Mouse (Mus musculus): ENCODE measurements around the gene Tmem269. TPM values are rescaled to one million over a fixed set of nuclear protein-coding genes. Genes with fewer than 3 reads are reported as not detected.

Gene Tmem269
- polyA plus RNA-seq, 1 experiment from 2014 or later: not detected

Other genes with a start within 250 kb of the Tmem269 start
- gene Slc2a1, start 109.5 kb downstream of the Tmem269 start, polyA plus RNA-seq (2014; fragmentation: Nextera tagmentation; extraction: Ambion mirVana): 111 and 140 TPM in 2 replicates
- 6.9 and 8.2 TPM in 2 replicates for gene Zfp691, start 44.0 kb downstream of the Tmem269 start, polyA plus RNA-seq (2014; fragmentation: Nextera tagmentation; extraction: Ambion mirVana)
- gene Ermap, start 28.2 kb downstream of the Tmem269 start, polyA plus RNA-seq (2014; fragmentation: Nextera tagmentation; extraction: Ambion mirVana): 7.0 and 8.7 TPM in 2 replicates
- 174 and 184 TPM in 2 replicates for gene Svbp, start 22.9 kb downstream of the Tmem269 start, polyA plus RNA-seq (2014; fragmentation: Nextera tagmentation; extraction: Ambion mirVana)
- 35.1 and 39.9 TPM in 2 replicates for gene AU022252, start 14.5 kb upstream of the Tmem269 start, polyA plus RNA-seq (2014; fragmentation: Nextera tagmentation; extraction: Ambion mirVana)
- gene P3h1, start 14.7 kb upstream of the Tmem269 start, polyA plus RNA-seq (2014; fragmentation: Nextera tagmentation; extraction: Ambion mirVana): 20.0 and 22.8 TPM in 2 replicates
- not detected in 2 replicates for gene Cldn19, start 37.2 kb upstream of the Tmem269 start, polyA plus RNA-seq (2014; fragmentation: Nextera tagmentation; extraction: Ambion mirVana)
- gene Ybx1, start 76.4 kb upstream of the Tmem269 start, polyA plus RNA-seq (2014; fragmentation: Nextera tagmentation; extraction: Ambion mirVana): 1,287 and 1,398 TPM in 2 replicates
- 153 and 157 TPM in 2 replicates for gene Ppih, start 102.3 kb upstream of the Tmem269 start, polyA plus RNA-seq (2014; fragmentation: Nextera tagmentation; extraction: Ambion mirVana)
- gene Ccdc30, start 197.3 kb upstream of the Tmem269 start, polyA plus RNA-seq (2014; fragmentation: Nextera tagmentation; extraction: Ambion mirVana): 6.7 and 7.7 TPM in 2 replicates
- 32.5 and 34.3 TPM in 2 replicates for gene Ppcs, start 204.2 kb upstream of the Tmem269 start, polyA plus RNA-seq (2014; fragmentation: Nextera tagmentation; extraction: Ambion mirVana)
- not detected in 2 replicates for gene Zmynd12, start 204.6 kb upstream of the Tmem269 start, polyA plus RNA-seq (2014; fragmentation: Nextera tagmentation; extraction: Ambion mirVana)